Mouse (Mus musculus) frontal cortex, adult 2 months (tissue): ENCODE data around the gene Rpl23a. TPM values are rescaled to one million over a fixed set of nuclear protein-coding genes. Genes with fewer than 3 reads are reported as not detected.

ENCODE experiments used
- DNase-seq, 2 experiments: peaks; one replicate each; pipeline ENCODE4 v3.0.0; 2022; ENCODE audit warnings: low spot score in 1 of 2; ENCODE audit errors: extremely low spot score in 1 of 2
- polyA plus RNA-seq: library from polyadenylated mRNA; depleted of rRNA; stranded (reverse); fragments of >200 nt; gene quantifications from 2 replicates; pipeline ENCODE4 v1.2.3, GENCODE M21; 2012; rRNA removed

Gene Rpl23a
- 1,050 and 1,099 TPM in 2 replicates for polyA plus RNA-seq

DNA sequence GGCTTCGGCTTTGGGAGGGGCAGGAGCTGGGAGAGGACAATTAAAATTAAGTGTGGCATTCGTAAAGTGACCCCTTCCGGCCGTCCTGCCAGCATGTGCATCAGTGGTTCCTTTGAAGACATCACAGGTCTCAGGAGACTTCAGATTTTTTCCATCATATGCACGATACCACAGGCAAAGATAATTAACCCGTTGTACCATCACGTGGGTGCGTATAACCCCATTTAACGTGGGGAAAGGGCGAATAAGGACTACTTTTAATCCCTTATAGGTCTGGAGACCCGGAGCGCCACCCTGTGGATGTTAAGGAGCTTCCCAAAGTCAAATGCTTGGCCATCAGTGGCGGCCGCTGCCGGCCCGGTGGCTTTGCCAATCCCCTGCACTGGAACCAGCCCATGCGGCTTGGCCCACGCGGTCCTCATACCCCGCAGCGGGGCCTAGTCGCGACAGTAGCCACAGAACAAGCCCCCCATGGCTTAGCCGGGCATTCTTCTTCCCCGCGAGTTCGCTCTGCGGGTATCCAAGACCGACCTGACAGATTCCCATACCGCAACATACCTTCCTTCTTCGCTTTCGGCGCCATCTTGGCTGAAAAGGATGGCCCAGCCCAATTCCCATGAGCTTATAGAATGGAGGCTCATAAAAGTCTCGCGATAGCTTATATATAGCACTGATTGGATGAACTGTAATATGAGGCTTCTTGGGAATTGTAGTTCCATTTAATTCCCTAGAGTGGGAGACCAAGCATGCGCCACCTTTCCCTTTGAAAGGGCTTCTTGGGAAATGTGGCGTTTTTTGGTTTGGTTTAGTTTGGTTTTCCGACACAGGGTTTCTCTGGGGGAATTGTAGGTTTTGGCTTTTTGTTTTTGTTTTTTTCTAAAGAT, at the start of gene Rpl23a:
Gene Rpl23a (minus strand): TSS at position 624 of the 884 bp plus-strand sequence.
- peak; percentile 89 to 93 for DNase-seq

- DNase-seq: no peak
Measured at GRCm38 (mm10) chr11:78231518-78231917, 48.1 kb upstream of the Rpl23a start.

GRCm38 (mm10) chr11:78223586-78223985, 40.2 kb upstream of the Rpl23a start:
- DNase-seq: no peak

DNA sequence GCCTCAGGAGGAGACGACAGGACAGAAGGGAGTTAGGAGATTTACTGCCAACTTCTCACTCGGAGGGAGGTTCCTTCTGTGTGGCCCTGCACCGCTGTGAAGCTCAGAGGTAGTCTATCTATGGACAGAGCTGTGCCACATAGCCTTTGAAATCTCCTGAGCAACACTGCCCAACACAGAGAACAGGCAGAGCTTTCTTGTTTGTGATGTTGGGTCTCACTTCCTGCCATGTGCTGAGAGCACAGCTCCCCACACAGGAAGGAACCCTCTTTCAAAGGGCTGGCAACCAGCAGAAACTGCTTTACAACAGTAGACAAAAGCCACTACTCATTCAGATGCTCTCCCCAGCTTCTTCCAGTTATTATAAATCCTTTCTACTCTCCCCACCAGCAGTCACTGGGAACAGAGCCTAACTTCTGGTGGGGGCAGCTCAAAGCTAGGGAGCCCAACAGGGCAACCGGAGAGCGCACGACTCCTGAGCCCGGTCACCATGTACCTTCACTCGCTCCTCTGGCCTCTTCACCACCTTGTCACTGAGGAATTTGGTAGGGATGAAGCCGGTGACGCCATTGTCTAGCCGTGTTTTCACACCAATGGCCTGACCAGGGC, 32.4 kb upstream of the Rpl23a start:
- DNase-seq: peak in 1 of 2 experiments; percentile 19

DNA sequence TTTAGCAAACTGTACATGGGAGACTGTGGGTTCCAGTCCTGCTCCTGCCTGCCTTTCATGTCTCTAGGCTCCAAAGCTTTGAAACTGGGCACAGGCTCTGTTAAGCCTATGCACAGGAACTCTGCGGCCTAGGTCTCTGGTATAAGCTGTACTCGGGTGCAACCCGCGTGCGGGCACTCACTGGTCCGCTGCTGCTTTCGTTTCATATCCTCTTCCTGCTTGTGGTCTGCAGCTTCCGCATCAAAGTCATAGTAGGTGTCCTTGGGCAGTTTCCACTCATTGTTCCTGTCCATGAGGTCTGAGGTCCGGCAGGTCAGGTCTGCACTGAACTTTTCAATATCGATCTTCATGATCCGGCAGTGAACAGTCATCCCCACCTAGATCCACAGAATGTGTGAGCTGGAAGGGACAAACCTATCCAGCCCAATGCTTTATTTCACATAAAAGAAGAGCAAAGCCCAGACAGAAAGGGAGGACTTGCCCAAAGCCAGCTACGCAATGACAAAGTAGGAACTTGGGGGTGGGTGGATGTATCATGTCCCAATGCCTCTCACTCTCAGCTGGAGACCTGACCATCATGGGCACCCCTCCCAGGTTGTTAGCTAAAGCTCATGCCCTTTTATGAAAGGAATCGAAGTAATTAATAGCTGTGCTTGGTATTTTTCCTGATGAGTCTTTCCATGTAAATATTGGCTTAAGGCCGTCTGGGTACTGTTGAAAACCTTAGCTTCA, 29.9 kb upstream of the Rpl23a start:
- no peak for DNase-seq

DNA sequence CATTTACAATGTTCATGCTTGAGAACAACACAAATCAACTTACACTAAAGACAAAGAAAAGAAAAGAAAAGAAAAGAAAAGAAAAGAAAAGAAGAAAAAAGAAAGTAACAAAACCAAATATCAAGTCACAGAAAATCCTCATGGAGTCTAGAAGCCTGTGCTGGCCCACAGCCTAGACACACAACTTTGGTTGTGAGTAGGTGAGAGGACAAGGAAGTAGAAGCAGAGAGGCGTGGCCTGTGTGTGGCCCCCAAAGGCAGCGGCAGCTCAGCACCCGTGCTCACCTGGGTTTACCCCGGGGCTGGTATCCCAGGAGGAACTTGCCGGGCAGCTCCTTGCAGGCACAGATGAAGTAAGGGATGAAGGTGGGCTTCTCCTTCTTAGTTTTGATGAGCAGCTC, 28.1 kb upstream of the Rpl23a start:
- DNase-seq: no peak

DNA sequence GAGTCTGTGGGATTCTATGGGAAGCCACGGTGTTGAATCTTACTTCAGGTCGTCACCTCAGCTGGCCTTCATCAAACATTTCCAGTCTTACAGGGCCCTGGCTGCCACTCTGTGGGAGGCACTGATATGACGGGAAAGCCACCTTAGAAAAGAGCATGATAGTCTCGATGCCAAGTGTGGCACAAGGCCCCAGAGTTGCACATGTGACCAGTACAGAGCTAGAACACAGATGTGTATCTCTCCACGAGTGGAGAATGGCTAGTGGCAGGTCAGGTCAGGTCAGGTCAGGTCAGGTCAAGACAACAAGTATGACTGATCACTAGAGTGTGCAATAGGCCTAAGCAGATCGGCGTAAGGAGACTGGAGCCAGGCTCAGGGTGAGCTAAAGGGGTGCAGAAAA, 27.2 kb upstream of the Rpl23a start:
- DNase-seq: no peak

DNA sequence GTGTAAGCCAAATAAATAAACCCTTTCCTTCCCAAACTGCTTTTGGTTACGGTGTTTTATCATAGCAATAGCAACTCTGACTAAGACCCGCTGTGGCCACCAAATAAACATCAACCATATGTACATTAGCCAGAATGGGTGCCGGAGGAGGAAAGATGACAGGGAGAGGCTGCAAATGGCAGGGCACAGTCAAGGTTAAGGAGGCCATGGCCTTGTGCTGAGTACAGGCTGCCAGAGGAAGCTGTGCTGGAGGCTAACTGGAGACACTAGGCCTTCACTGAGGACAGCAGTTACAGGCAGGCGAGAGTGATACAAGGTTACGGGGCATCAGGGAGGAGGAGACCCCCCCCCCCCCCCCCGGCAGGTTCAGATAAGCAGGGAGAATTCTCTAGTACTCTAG, 26.5 kb upstream of the Rpl23a start:
- DNase-seq: no peak

DNA sequence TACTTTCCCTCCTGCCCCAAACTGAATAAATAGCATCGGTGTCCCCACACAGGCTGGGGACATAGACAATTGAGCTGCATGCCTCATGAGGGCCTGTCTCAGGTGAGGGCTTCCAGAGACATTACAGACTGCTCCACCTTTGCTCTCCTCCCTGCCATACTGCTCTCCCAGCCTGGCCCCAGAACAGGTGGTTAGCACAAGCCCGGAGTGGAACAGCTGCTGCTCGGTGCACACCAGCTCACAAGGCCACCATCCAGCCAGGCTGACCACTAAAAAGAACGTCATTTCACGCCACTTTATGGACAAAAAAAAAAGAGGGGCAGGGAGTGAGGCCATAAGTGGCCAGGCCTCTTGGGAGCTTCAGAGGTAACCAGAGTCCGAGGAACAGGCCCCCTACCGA, 23.8 kb upstream of the Rpl23a start:
- DNase-seq: no peak

- DNase-seq: no peak
Measured at GRCm38 (mm10) chr11:78205361-78206206, 22.2 kb upstream of the Rpl23a start.

- DNase-seq: no peak
Measured at GRCm38 (mm10) chr11:78204287-78204686, 20.9 kb upstream of the Rpl23a start.

GRCm38 (mm10) chr11:78202372-78202771, 19.0 kb upstream of the Rpl23a start:
- DNase-seq: no peak

DNA sequence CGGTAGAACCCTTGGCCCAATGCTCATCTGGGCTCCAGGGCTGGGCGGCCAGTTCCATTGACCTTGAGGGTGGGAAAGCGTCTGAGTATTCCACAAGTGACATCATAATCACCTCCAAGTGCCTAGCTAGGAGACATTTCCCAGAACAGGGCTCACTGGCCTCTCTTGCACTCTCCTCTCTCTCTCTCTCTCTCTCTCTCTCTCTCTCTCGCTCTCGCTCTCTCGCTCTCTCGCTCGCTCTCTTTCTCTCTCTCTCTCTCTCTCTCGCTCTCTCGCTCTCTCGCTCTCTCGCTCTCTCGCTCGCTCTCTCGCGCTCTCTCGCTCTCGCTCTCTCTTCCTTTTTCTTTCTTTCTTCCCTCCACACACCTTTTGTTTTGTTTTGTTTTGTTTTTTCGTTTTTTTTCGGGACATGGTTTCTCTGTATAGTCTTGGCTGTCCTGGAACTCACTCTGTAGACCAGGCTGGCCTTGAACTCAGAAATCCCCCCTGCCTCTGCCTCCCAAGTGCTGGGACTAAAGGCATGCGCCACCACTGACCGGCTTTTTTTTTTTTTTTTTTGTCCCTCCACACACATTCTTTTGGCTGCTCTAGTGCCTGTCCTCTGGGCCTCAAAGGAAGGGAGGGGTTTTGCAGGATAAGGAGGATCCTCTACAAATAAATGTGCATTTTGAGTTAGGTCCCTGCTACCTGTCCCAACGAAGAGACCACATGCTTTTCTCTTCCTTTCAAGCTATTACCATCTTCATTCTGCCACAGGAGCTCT, 11.9 kb upstream of the Rpl23a start:
- DNase-seq: no peak

DNA sequence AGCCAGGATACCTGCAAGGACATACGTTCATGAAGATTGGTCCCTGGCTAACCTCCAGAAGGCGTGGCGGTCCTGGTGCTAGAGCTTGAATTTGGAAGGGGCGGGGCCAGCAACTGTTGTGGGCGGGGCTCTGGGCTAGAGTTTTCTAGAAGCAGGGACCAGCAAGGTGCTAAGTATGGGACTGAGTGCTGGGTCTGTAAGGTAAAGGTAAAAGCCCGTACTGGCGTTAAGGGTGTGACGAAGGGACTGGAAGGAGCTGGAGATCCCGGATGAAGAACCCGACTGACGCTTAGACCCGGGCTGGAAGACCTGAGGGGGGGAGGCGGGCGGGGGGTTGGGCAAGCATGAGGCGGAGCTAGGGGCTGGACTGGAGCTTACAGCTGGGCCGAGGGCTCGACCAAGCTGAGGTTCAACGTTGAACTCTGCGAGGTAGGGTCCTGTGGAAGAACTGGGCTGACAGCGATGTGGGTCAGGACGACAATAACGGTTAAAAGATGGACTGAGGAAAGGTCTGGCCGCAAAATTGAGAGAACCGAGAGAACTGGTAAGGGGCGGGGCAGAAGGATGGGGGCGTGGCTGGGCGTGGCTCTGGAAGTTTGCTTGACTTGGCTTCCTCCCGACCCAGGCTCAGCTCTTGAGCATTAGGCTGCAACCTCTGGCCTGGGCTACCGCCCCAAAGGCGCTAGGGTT, 11.2 kb upstream of the Rpl23a start:
- no peak for DNase-seq

DNA sequence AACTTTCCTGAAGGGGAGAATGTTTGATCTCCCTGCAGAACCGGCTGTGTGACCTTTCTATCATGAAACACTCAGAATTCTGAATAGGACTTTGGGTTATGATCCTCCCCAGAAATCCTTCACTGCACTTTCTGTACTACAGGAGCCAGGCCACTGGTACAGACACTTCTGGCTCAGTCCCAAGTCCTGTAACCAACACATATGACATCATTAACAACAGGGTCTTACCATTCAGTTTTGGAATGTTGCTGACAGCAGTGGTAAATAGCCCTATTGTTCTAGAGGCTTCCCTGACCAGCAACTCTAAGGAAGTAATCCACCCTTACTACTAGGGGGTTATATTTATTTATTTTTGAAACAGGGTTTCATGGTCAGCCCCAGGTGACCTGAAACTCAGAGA, 9.7 kb upstream of the Rpl23a start, which contains the start of gene Proca1:
Gene Proca1 (plus strand): TSS at position 280 of the 400 bp plus-strand sequence.
- DNase-seq: no peak

DNA sequence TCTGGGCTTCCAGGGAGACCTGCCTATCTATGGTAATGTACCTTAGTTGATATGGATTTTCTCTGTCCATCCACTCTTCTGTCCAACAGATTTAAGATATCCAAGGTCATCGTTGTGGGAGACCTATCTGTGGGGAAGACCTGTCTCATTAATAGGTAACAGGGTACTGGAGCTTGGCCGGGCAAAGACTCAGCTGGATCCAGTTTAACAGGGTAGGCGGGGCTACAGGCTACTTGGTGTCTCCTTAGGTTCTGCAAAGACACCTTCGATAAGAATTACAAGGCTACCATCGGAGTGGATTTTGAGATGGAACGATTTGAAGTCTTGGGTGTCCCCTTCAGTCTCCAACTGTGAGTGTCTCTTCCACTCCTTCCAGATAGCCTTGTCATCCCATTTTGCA, 6.7 kb upstream of the Rpl23a start:
- DNase-seq: no peak

DNA sequence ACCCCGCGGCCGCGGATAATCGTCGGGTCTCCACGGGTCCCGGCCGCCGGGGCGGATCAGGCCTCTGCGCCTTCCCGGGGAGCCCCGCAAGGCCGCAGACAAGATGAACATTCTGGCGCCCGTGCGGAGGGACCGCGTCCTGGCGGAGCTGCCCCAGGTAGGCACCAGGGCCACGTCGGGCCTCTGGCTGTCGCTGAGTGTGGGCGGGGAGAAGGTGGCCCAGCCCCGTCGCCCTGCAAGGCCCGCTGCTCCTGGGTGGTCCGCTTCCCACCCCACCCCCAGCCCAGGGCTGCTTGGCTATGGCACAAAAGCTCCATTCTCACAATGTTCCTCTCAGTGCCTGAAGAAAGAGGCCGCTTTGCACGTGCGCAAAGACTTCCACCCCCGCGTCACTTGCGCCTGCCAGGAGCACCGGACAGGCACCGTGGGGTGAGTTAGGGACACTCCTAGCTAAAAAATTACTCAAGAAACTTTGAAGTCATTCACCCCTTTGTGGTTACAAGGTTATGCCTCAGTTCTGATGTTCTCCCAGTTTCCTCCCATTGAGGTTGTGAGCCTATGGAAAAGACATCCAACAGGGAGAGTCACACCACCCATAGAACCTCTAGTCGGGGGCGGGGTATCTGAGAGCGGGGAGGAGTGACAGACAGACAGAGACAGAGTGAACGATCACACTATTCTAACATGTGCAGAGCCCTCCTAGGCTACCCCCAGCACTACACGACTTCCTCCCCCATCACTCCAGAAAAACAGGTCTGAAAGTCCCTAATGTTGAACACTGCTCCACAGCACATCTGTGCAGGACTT, 6.1 kb upstream of the Rpl23a start:
- DNase-seq: peak; percentile 64 to 76
